Mouse (Mus musculus): Measurements from ENCODE around the gene Capn11. TPM values are rescaled to one million over a fixed set of nuclear protein-coding genes. Genes with fewer than 3 reads are reported as not detected.

Capn11 gene
- total RNA-seq (2021): 1 to 10 TPM in 1 of 2 experiments, under 1 TPM in 1; 0.13 to 1.6 TPM
- long read RNA-seq, experiment 1, partial matches to known transcripts: 0 of 1 reads
- long read RNA-seq, experiment 1, other reads (novel, unspliced or antisense): 1 of 1 reads
- long read RNA-seq, experiment 2, partial matches to known transcripts: 0 of 1 reads
- long read RNA-seq, experiment 2, other reads (novel, unspliced or antisense): 1 of 1 reads

- intact Hi-C loops (cut with DNase I): no loop called here
- DNase-seq (ENCODE audit: low spot score in 2 of 2): no peak
Observed at GRCm38 (mm10) chr17:45659225-45659624, at the start of gene Capn11. Capn11 (minus strand) TSS chr17:45659325.

GRCm38 (mm10) chr17:45708179-45708578 lies 49.1 kb upstream of the Capn11 start:
- no peak for DNase-seq (ENCODE audit: low spot score in 2 of 2)
- intact Hi-C loops (cut with DNase I): no loop called here

- no peak for DNase-seq (ENCODE audit: low spot score in 2 of 2)
- intact Hi-C loops (cut with DNase I): no loop called here
Observed at GRCm38 (mm10) chr17:45707376-45707775, 48.3 kb upstream of the Capn11 start.

- intact Hi-C loops (cut with DNase I): no loop called here
- no peak for DNase-seq (ENCODE audit: low spot score in 2 of 2)
Observed at GRCm38 (mm10) chr17:45706796-45707195, 47.7 kb upstream of the Capn11 start.

GRCm38 (mm10) chr17:45703187-45703586 lies 44.1 kb upstream of the Capn11 start:
- DNase-seq (ENCODE audit: low spot score in 2 of 2): no peak
- intact Hi-C loops (cut with DNase I): no loop called here

GRCm38 (mm10) chr17:45702254-45702653 lies 43.1 kb upstream of the Capn11 start:
- intact Hi-C loops (cut with DNase I): no loop called here
- no peak for DNase-seq (ENCODE audit: low spot score in 2 of 2)

DNA sequence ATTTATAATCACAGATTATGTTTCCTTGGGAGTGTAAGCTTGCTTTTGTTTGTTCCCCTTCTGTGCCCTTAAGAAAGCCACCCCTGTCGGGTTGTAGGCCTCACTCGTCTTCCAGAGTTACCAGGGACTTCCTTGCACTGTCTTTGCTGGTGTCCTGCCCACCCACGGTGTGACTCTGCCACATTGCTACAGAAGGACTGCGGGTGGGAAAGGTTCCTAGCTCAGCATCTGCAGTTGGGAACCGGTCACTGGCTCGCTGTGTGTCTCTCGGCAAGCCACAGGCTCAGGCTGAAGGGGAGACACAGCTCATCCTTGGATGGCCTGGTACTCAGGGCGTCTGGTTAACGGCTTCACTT lies 42.1 kb upstream of the Capn11 start:
- DNase-seq (ENCODE audit: low spot score in 2 of 2): no peak
- intact Hi-C loops (cut with DNase I): no loop called here

GRCm38 (mm10) chr17:45700496-45701235 lies 41.5 kb upstream of the Capn11 start:
- DNase-seq (ENCODE audit: low spot score in 2 of 2): no peak
- intact Hi-C loops (cut with DNase I): no loop called here

DNA sequence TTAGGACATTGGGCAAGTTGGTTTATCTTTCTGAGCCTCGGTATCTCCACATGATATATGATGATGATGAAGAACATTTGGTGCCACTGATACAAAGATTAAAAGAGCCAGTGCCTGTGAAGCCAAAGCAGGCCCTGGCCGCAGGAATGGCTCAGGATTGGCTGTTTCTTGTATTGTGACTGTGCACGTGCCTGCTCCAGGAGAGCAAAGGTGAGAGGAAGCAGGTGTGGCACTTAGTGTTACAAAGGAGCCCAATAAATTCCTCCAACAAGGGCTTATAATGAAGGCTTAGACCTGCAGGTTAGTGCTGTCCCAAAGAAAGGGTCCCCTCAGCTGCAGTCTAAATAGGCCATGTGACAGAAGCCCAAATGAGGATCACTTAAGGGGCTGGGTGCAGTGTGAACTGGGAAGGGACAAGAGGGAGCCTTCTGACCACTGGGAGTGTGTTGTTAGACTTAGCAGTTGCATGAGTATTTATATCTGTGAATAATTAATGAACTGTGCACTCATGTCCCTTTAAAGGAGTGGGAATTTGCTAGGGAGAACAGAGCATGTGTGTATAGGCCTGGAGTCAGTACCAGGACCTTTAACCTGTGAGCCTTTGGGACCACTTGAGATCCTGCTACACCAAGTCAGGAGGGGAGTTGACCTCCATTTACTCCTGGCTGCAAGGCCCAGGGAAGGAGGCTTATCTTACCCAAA lies 40.1 kb upstream of the Capn11 start:
- intact Hi-C loops (cut with DNase I): no loop called here
- DNase-seq (ENCODE audit: low spot score in 2 of 2): no peak

- no peak for DNase-seq (ENCODE audit: low spot score in 2 of 2)
- intact Hi-C loops (cut with DNase I): no loop called here
Observed at GRCm38 (mm10) chr17:45698368-45698767, 39.2 kb upstream of the Capn11 start.

- DNase-seq (ENCODE audit: low spot score in 2 of 2): no peak
- intact Hi-C loops (cut with DNase I): no loop called here
Observed at GRCm38 (mm10) chr17:45696981-45697380, 37.9 kb upstream of the Capn11 start.

- DNase-seq (ENCODE audit: low spot score in 2 of 2): no peak
- intact Hi-C loops (cut with DNase I): no loop called here
Observed at GRCm38 (mm10) chr17:45695227-45696120, 36.3 kb upstream of the Capn11 start.

DNA sequence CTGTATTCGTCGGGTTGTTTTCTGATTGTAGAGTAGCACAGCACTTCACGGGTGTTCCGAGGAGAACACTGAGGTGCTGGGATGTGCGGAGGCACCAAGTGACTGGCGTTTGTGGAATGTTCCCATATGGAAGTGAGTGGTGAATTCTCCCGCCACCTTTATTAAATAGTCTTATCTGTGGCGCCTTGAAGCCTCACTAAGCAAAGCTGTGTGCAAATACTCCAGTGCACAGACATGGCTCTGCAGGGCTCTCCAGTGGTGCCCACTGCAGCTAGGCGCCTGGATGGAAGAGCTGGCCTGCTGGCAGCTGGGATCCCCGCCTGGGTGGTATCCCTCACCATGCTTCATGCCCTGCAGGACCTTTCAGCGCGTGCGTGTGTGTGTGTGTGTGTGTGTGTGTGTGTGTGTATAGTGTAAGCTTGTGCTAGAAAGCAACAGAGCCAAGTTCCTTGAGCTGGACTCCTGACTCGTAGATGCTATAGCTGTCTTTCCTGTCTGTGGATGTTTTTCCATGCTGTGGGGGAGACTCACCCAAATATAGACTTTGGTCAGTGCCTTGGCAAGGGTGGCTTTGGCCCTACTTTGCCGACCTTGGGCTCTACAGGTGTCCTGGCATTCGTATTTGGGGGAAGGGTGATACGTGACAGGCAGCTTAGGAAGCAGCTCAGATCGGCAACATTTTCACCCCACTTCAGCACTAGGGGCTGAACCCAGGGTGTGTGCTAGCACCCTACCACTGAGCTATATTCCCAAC lies 34.9 kb upstream of the Capn11 start:
- DNase-seq (ENCODE audit: low spot score in 2 of 2): no peak
- intact Hi-C loops (cut with DNase I): no loop called here

DNA sequence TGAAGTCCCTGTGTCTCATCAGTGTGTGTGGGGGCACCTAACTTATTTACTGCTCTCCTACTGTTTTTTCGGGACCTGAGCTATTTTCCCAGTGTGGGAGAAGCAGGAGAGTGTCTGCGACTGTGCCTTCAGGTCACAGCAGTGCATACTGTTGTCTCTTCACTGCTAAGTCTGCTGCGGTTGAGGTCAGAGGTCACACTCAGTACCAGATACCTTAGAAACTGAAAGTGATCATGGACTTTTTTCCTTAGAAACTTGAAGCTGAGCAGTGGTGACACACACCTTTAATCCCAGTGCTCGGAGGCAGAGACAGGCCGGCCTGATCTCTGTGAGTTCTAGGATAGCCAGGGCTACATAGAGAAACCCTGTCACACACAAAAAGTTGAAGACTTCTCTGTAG lies 33.0 kb upstream of the Capn11 start:
- intact Hi-C loops (cut with DNase I): no loop called here
- no peak for DNase-seq (ENCODE audit: low spot score in 2 of 2)

DNA sequence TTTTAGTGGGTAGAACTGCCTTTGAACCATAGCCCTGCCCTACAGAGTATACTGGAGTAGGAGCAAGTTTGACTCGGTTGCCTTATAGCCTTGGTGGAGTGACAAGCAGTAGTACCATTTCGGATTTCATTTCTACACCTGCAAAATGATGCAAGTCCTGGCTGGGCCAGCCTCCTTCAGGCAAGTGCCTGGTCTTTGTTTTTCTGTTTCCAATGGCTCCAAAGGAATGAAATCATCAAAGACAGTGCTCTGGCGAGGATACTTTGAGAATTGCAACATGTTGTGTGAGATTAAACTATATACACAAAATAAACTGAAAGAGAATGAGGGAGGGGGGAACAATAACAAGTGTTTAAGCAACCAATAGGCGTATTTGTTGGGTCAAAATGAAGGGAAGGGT lies 30.9 kb upstream of the Capn11 start:
- no peak for DNase-seq (ENCODE audit: low spot score in 2 of 2)
- intact Hi-C loops (cut with DNase I): no loop called here

- no peak for DNase-seq (ENCODE audit: low spot score in 2 of 2)
- intact Hi-C loops (cut with DNase I): no loop called here
Observed at GRCm38 (mm10) chr17:45689120-45689519, 30.0 kb upstream of the Capn11 start.

DNA sequence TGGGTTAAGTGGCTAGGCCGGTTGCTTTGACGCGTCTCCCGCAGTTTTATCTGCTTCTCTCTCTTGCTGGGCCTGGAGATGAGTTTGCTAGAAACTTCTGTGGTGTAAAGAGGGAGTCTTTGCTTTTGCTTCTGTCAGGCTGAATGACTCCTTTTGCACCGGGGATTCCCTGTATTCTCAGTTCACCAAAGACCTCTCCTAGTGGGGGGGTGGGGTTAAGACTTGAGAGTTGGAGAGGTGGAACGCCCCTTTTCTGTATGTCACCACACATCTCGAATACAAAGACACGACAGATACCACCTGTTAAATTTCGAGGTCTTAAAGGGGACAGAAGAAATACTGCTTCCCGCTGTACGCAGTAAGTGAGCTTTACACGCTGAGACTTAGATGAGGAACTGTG lies 27.6 kb upstream of the Capn11 start, which contains the start of gene Tmem63b:
Gene Tmem63b (minus strand): TSS at position 190 of the 400 bp plus-strand sequence.
- DNase-seq (ENCODE audit: low spot score in 2 of 2): no peak
- intact Hi-C loops (cut with DNase I): no loop called here

DNA sequence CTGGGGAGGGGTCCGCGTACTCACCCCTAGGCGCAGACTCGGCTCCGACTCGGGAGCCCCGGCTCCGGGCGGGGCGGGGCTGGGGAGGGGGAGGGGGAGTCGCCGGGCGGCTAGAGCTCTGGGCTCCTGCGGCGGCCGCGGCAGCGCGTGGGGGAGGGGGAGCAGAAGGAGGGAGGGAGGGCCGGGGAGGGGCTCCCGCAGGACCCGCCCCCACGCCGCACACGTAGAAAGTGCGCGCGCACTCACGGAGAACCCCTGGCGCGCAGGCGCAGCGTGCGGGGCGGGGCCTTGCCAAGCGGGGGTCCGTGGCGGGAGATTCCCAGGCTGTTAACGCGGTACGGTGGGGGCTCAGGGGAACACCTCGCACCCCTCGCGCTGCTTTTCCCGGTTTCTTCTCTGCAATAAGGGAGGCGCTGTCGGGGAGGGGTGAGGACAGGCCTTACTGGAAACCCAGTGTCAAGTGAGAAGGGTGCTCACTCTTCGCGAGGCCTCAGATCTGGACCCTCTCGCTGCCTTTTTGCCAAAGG lies 27.0 kb upstream of the Capn11 start, which contains the start of gene Mrpl14:
Gene Mrpl14 (plus strand): TSS at position 230 of the 527 bp plus-strand sequence.
- intact Hi-C loops (cut with DNase I): no loop called here
- peak; percentile 94 to 95 for DNase-seq (ENCODE audit: low spot score in 2 of 2)

All from left cerebral cortex, postnatal 14 days (tissue).